Mouse (Mus musculus): Measurements from ENCODE around the gene Ino80e. TPM values are rescaled to one million over a fixed set of nuclear protein-coding genes. Genes with fewer than 3 reads are reported as not detected.

Ino80e gene
- polyA plus RNA-seq, 1 experiment = 104 TPM

DNA sequence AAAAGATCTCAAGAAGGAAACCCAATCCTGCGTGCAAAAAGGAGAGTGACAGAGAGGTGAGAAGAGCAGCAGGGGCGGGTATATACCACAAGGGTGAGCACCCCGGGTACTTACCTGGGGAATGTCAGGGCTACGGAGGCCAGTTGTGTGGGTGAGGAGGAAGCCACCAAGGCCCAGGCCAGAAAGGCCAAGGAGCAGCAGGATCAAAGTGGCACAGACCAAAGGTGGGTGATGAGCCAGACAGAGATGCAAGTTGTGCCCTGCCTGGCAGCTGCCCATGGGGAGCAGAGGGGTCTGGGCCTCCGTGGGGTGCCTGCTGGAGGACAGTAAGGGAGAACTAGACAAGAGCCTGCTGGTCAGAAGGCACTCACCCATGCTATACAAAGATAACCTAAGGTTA is 34.7 kb upstream of the Ino80e start:
- Histone ChIP-seq H3K4me1 (ENCODE audit: control insufficient read depth, insufficient read depth, low read length) (no peaks in the 10 kb centered on the region), H3K27me3 (ENCODE audit: control insufficient read depth, insufficient read depth, low read length, poor library complexity, severe bottlenecking) (no peaks in the 10 kb centered on the region), H3K9ac (ENCODE audit: low read depth, poor library complexity, severe bottlenecking) (no peak overlapping the region), H3K36me3 (ENCODE audit: control insufficient read depth, insufficient read depth, low read length, poor library complexity, severe bottlenecking) (no peaks in the 10 kb centered on the region), H3K9me3 (replicated peaks; ENCODE audit: control insufficient read depth, insufficient read depth, low read length, poor library complexity, severe bottlenecking) (no peaks in the 10 kb centered on the region), H3K27ac (ENCODE audit: insufficient read depth, low read length) (no peak overlapping the region), H3K4me3 (ENCODE audit: low read depth, low read length) (no peak overlapping the region)
- TF ChIP-seq CTCF (IDR thresholded peaks at IDR 0.05; ENCODE audit: low read depth, low read length) (no peak), POLR2A (IDR thresholded peaks at IDR 0.05; ENCODE audit: insufficient read depth, low read length) (no peak), EP300 (IDR thresholded peaks at IDR 0.05; ENCODE audit: insufficient read depth, low read depth, low read length) (no peak)

DNA sequence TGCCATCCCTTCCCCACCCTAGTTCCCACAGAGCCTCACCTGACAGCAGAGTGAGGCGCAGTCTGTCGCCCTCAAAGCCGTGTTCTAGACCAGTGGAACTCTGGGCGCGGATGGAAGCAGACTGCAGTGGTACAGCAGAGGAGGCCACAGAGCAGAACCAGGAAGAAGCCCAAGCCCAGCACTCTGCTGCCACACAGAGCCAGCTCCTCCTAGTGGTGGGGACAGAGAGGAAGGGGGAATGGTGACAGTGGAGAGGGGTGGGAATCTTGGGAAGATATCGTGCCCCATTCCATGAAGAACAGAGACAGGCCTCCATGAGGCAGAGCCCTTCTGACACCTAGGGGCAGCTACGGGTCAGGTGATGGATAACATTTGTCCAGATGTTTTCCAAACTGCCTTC is 26.7 kb upstream of the Ino80e start:
- no peak for TF ChIP-seq POLR2A (IDR thresholded peaks at IDR 0.05; ENCODE audit: insufficient read depth, low read length)
- TF ChIP-seq CTCF (IDR thresholded peaks at IDR 0.05; ENCODE audit: low read depth, low read length) = peak; percentile 66
- TF ChIP-seq EP300 (IDR thresholded peaks at IDR 0.05; ENCODE audit: insufficient read depth, low read depth, low read length) = 0 out of 2 replicates have a peak, but pooled peaks have one; percentile 12
- H3K36me3 ChIP-seq (ENCODE audit: control insufficient read depth, insufficient read depth, low read length, poor library complexity, severe bottlenecking) = no peaks in the 10 kb centered on the region
- H3K9ac ChIP-seq (ENCODE audit: low read depth, poor library complexity, severe bottlenecking) = no peak overlapping the region
- peaks cover 2% of the 10 kb centered on the region for H3K4me1 ChIP-seq (ENCODE audit: control insufficient read depth, insufficient read depth, low read length)
- no peaks in the 10 kb centered on the region for H3K9me3 ChIP-seq (replicated peaks; ENCODE audit: control insufficient read depth, insufficient read depth, low read length, poor library complexity, severe bottlenecking)
- no peaks in the 10 kb centered on the region for H3K27me3 ChIP-seq (ENCODE audit: control insufficient read depth, insufficient read depth, low read length, poor library complexity, severe bottlenecking)
- H3K4me3 ChIP-seq (ENCODE audit: low read depth, low read length) = no peak overlapping the region
- no peak overlapping the region for H3K27ac ChIP-seq (ENCODE audit: insufficient read depth, low read length)

DNA sequence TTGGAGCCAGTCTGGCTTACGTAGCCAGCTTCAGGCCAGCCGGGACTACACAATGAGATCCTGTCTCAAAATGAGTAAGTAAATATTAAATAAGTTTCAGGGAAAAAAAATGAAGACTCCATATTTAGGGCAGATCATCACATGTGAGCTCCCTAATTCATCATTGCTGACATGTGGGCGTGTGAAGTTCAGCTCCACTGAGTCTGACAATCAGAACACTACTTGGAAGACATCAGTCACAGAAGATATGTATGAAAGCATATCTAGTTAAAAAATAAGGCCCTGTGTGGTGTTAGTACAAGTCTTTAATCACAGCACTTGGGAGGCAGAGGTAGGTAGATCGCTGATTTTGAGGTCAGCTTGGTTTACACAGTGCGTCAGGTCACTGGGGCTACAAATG is 25.1 kb upstream of the Ino80e start:
- peaks cover 2% of the 10 kb centered on the region for H3K4me1 ChIP-seq (ENCODE audit: control insufficient read depth, insufficient read depth, low read length)
- no peak overlapping the region for H3K27ac ChIP-seq (ENCODE audit: insufficient read depth, low read length)
- no peaks in the 10 kb centered on the region for H3K36me3 ChIP-seq (ENCODE audit: control insufficient read depth, insufficient read depth, low read length, poor library complexity, severe bottlenecking)
- H3K9me3 ChIP-seq (replicated peaks; ENCODE audit: control insufficient read depth, insufficient read depth, low read length, poor library complexity, severe bottlenecking) = no peaks in the 10 kb centered on the region
- no peaks in the 10 kb centered on the region for H3K27me3 ChIP-seq (ENCODE audit: control insufficient read depth, insufficient read depth, low read length, poor library complexity, severe bottlenecking)
- no peak overlapping the region for H3K4me3 ChIP-seq (ENCODE audit: low read depth, low read length)
- no peak for TF ChIP-seq CTCF (IDR thresholded peaks at IDR 0.05; ENCODE audit: low read depth, low read length)
- TF ChIP-seq EP300 (IDR thresholded peaks at IDR 0.05; ENCODE audit: insufficient read depth, low read depth, low read length) = no peak
- TF ChIP-seq POLR2A (IDR thresholded peaks at IDR 0.05; ENCODE audit: insufficient read depth, low read length) = no peak
- H3K9ac ChIP-seq (ENCODE audit: low read depth, poor library complexity, severe bottlenecking) = no peak overlapping the region

DNA sequence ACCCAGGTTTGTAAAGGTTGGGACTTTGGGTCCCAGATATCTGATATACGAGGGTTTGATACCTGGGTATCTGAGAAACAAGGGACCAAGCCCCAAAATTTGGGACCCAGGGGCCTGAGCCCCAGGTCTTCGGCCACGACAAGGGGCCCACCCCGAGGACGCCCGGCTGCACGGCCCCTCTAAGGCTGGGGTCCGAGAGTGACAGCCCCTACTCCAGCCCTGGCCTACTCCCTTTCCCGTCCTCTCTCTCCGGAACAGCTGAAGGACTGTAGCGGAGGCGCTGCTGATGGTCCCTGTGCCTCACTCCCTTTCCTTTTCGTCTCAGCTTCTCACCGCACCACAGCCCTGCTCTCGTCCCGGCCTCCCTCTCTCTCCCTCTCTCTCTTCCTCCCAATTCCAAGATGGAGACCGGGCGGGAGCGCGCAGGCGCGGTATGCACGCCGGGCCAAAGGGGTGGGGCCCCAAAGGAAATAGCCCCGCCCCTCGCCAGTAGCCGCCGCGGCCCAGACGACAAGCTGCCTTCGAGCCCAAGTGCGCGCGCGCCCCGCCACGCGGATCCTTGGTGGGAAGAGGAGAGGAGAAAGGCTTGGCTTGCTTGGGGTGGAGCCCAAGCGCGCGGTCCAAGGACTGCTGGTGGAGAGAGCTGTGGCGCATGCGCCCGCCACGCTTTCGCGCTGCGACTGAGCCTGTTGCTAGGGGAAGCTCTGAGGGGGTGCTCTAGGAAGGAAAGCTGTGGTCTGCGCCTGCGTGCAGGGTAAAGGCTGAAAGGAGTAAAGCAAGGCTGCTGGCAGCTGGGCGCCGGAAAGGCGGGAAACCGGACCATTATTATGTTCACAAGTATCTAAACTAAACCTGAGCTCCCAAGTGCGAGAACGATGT is 22.3 kb upstream of the Ino80e start, which contains the start of gene Taok2:
Gene Taok2, minus strand, starts transcription at position 418 of the 879 bp plus-strand sequence.
- no peaks in the 10 kb centered on the region for H3K27me3 ChIP-seq (ENCODE audit: control insufficient read depth, insufficient read depth, low read length, poor library complexity, severe bottlenecking)
- H3K36me3 ChIP-seq (ENCODE audit: control insufficient read depth, insufficient read depth, low read length, poor library complexity, severe bottlenecking) = peaks cover 11% of the 10 kb centered on the region
- peaks cover 4% of the 10 kb centered on the region for H3K4me1 ChIP-seq (ENCODE audit: control insufficient read depth, insufficient read depth, low read length)
- TF ChIP-seq POLR2A (IDR thresholded peaks at IDR 0.05; ENCODE audit: insufficient read depth, low read length) (peak; percentile 66), CTCF (IDR thresholded peaks at IDR 0.05; ENCODE audit: low read depth, low read length) (no peak), EP300 (IDR thresholded peaks at IDR 0.05; ENCODE audit: insufficient read depth, low read depth, low read length) (no peak)
- peak within 1 kb of the TSS; percentile 72 for H3K9ac ChIP-seq (ENCODE audit: low read depth, poor library complexity, severe bottlenecking)
- H3K27ac ChIP-seq (ENCODE audit: insufficient read depth, low read length) = peak within 1 kb of the TSS; percentile 75
- peak within 1 kb of the TSS; percentile 91 for H3K4me3 ChIP-seq (ENCODE audit: low read depth, low read length)
- no peaks in the 10 kb centered on the region for H3K9me3 ChIP-seq (replicated peaks; ENCODE audit: control insufficient read depth, insufficient read depth, low read length, poor library complexity, severe bottlenecking)

GRCm38 (mm10) chr7:126883731-126884181 is 21.6 kb upstream of the Ino80e start:
- TF ChIP-seq EP300 (IDR thresholded peaks at IDR 0.05; ENCODE audit: insufficient read depth, low read depth, low read length) (no peak), POLR2A (IDR thresholded peaks at IDR 0.05; ENCODE audit: insufficient read depth, low read length) (no peak), CTCF (IDR thresholded peaks at IDR 0.05; ENCODE audit: low read depth, low read length) (no peak)
- Histone ChIP-seq H3K4me1 (ENCODE audit: control insufficient read depth, insufficient read depth, low read length) (peaks cover 4% of the 10 kb centered on the region), H3K9me3 (replicated peaks; ENCODE audit: control insufficient read depth, insufficient read depth, low read length, poor library complexity, severe bottlenecking) (no peaks in the 10 kb centered on the region), H3K36me3 (ENCODE audit: control insufficient read depth, insufficient read depth, low read length, poor library complexity, severe bottlenecking) (peaks cover 18% of the 10 kb centered on the region), H3K27ac (ENCODE audit: insufficient read depth, low read length) (no peak overlapping the region), H3K4me3 (ENCODE audit: low read depth, low read length) (peak overlapping the region; percentile 91), H3K27me3 (ENCODE audit: control insufficient read depth, insufficient read depth, low read length, poor library complexity, severe bottlenecking) (no peaks in the 10 kb centered on the region), H3K9ac (ENCODE audit: low read depth, poor library complexity, severe bottlenecking) (peak overlapping the region; percentile 72)

- H3K36me3 ChIP-seq (ENCODE audit: control insufficient read depth, insufficient read depth, low read length, poor library complexity, severe bottlenecking) = peaks cover 42% of the 10 kb centered on the region
- H3K27ac ChIP-seq (ENCODE audit: insufficient read depth, low read length) = no peak overlapping the region
- no peak overlapping the region for H3K9ac ChIP-seq (ENCODE audit: low read depth, poor library complexity, severe bottlenecking)
- no peaks in the 10 kb centered on the region for H3K27me3 ChIP-seq (ENCODE audit: control insufficient read depth, insufficient read depth, low read length, poor library complexity, severe bottlenecking)
- no peak for TF ChIP-seq POLR2A (IDR thresholded peaks at IDR 0.05; ENCODE audit: insufficient read depth, low read length)
- no peak for TF ChIP-seq EP300 (IDR thresholded peaks at IDR 0.05; ENCODE audit: insufficient read depth, low read depth, low read length)
- TF ChIP-seq CTCF (IDR thresholded peaks at IDR 0.05; ENCODE audit: low read depth, low read length) = no peak
- H3K4me3 ChIP-seq (ENCODE audit: low read depth, low read length) = no peak overlapping the region
- no peaks in the 10 kb centered on the region for H3K9me3 ChIP-seq (replicated peaks; ENCODE audit: control insufficient read depth, insufficient read depth, low read length, poor library complexity, severe bottlenecking)
- H3K4me1 ChIP-seq (ENCODE audit: control insufficient read depth, insufficient read depth, low read length) = peaks cover 4% of the 10 kb centered on the region
These were observed 18.9 kb upstream of the Ino80e start for GRCm38 (mm10) chr7:126881040-126881439.

Data from ES-Bruce4 (cell line).